Mouse (Mus musculus): ENCODE data around the gene Zfp688. TPM values are rescaled to one million over a fixed set of nuclear protein-coding genes. Genes with fewer than 3 reads are reported as not detected.
"Not testable (repeated sequence)": the region's sequence is repeated elsewhere in the genome, so short reads cannot be mapped to it uniquely, and the experiment has no call there.

Zfp688 gene
- total RNA-seq, 2 experiments from 2014 or later: 12.7 to 15.7 TPM

- DNase-seq (ENCODE audit: low spot score in 2 of 2): peak; percentile 34 to 37
Observed at GRCm38 (mm10) chr7:127422247-127422646, 379 bp upstream of the Zfp688 start.

GRCm38 (mm10) chr7:127411418-127411817, 10.4 kb downstream of the Zfp688 start:
- DNase-seq (ENCODE audit: low spot score in 2 of 2): no peak

- DNase-seq (ENCODE audit: low spot score in 2 of 2): peak; percentile 84 to 87
Observed at GRCm38 (mm10) chr7:127406002-127406987, 15.6 kb downstream of the Zfp688 start, which contains the start of gene Zfp764. Gene Zfp764, minus strand, starts transcription at chr7:127406822.

GRCm38 (mm10) chr7:127404101-127404500, 17.8 kb downstream of the Zfp688 start:
- DNase-seq (ENCODE audit: low spot score in 2 of 2): not testable (repeated sequence)

- no peak for DNase-seq (ENCODE audit: low spot score in 2 of 2)
Observed at GRCm38 (mm10) chr7:127402980-127403379, 18.9 kb downstream of the Zfp688 start.

- DNase-seq (ENCODE audit: low spot score in 2 of 2): no peak
Observed at GRCm38 (mm10) chr7:127400355-127400754, 21.5 kb downstream of the Zfp688 start.

GRCm38 (mm10) chr7:127393944-127394333, 27.9 kb downstream of the Zfp688 start:
- no peak for DNase-seq (ENCODE audit: low spot score in 2 of 2)

GRCm38 (mm10) chr7:127393157-127393943, 28.5 kb downstream of the Zfp688 start, which contains the start of gene E430018J23Rik:
Gene E430018J23Rik, minus strand, starts transcription at chr7:127393629.
- peak; percentile 96 to 97 for DNase-seq (ENCODE audit: low spot score in 2 of 2)

- no peak for DNase-seq (ENCODE audit: low spot score in 2 of 2)
Observed at GRCm38 (mm10) chr7:127392251-127392824, 29.5 kb downstream of the Zfp688 start.

- DNase-seq (ENCODE audit: low spot score in 2 of 2): no peak
Observed at GRCm38 (mm10) chr7:127391538-127391937, 30.3 kb downstream of the Zfp688 start.

- DNase-seq (ENCODE audit: low spot score in 2 of 2): no peak
Observed at GRCm38 (mm10) chr7:127390306-127390705, 31.6 kb downstream of the Zfp688 start.

GRCm38 (mm10) chr7:127388201-127388600, 33.7 kb downstream of the Zfp688 start:
- DNase-seq (ENCODE audit: low spot score in 2 of 2): not testable (repeated sequence)

GRCm38 (mm10) chr7:127386641-127387392, 35.1 kb downstream of the Zfp688 start, which contains the start of gene 9130019O22Rik:
Gene 9130019O22Rik, minus strand, starts transcription at chr7:127387166.
- peak; percentile 86 to 95 for DNase-seq (ENCODE audit: low spot score in 2 of 2)

- not testable (repeated sequence) for DNase-seq (ENCODE audit: low spot score in 2 of 2)
Observed at GRCm38 (mm10) chr7:127385560-127385959, 36.3 kb downstream of the Zfp688 start.

GRCm38 (mm10) chr7:127378310-127378921, 43.5 kb downstream of the Zfp688 start:
- DNase-seq (ENCODE audit: low spot score in 2 of 2): no peak

- DNase-seq (ENCODE audit: low spot score in 2 of 2): peak; percentile 93 to 94
Observed at GRCm38 (mm10) chr7:127375271-127376245, 46.3 kb downstream of the Zfp688 start, which contains the start of gene Zfp747. Gene Zfp747, minus strand, starts transcription at chr7:127376050.

- DNase-seq (ENCODE audit: low spot score in 2 of 2): not testable (repeated sequence)
Observed at GRCm38 (mm10) chr7:127371870-127372269, 50.0 kb downstream of the Zfp688 start.

GRCm38 (mm10) chr7:127371213-127371612, 50.7 kb downstream of the Zfp688 start:
- DNase-seq (ENCODE audit: low spot score in 2 of 2): no peak

All from left cerebral cortex, adult 18-20 months (tissue).